Mouse (Mus musculus) cerebellum, adult 9-11 months (tissue): ENCODE data around the gene Slc17a9.

ENCODE experiments used
- DNase-seq: peaks from one replicate; pipeline ENCODE4 v3.0.0; 2022

The Slc17a9 gene

DNA sequence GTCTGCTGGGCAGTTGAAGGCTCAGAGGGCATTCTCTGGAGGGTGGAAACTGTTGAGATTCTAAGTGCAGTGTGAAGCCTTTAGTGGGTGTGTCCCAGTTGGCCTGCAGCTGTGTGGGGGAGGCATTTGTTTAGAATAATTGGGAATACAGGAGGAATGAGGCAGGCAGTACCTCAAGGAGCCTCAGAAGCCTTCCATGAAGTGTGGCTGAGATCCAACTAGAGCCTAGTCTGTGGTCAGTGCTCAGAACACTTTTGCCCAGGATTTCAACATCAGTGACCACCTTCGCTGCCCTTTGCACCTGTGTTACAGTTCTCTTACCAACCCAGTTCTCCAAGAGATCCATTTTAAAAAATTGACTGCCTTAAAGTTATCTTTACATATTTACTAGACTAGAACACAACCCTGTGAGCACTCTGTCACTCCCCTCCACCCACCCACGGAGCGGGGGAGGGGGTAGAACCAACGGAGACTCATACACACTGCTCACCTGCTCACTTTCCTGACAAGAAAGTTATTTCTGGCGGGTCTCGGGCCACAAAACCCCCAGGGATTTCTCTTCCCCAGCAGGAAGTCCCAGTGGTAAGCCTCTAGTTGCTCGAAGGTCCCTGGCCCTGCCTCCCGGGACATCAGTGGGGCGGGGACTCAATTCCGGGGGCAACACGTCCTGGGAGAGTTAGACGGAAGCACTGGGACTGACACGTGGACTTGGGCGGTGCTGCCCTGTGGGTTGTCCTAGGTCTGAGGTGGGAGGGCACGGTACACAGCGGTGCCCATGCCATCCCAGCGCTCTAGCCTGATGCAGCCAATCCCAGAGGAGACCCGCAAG lies at the start of gene Slc17a9:
Gene Slc17a9 (plus strand): TSS at position 679 of the 829 bp plus-strand sequence.
- no peak for DNase-seq

GRCm38 (mm10) chr2:180676706-180677105 lies 48.4 kb upstream of the Slc17a9 start:
- DNase-seq = no peak

- DNase-seq = peak; percentile 52
Observed at GRCm38 (mm10) chr2:180678609-180679140, 46.4 kb upstream of the Slc17a9 start.

DNA sequence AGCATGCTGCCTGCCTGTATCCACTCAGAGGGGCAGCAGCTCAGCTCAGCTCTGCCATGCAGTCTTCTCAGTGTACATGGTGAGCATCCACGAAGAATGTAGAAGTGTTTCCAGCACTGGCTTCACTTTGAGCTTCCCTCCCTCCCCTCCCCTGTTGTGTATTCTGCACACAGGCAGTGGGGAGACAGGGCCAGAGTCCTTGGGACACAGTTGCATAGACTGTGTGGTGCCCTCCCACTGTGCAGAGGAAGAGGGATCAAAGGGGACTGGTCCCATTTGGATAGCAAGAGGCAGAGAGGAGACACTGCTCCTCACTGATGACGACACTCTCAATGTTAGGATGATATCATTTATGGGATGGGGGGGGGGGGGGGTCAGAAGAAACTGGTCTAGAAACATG lies 43.8 kb upstream of the Slc17a9 start:
- no peak for DNase-seq

DNA sequence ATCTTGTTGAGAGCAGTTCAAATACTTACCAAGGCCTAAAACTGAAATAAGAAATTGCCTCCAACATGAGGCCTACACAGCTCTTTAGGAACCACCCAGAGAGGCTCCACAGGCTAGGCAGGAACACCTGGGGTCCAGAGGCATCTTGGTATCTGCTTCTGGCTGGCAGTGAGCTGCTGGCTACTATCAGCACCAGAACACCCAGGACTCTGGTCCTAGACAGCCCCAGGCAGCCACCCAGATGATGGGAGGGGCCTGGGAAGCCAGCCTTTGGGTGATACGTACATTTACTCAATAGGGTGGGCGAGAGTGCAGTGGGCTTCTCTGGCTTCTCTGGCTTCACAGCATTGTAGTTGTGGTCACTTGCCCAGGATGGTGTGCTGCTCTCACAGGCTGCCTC lies 41.5 kb upstream of the Slc17a9 start:
- no peak for DNase-seq

DNA sequence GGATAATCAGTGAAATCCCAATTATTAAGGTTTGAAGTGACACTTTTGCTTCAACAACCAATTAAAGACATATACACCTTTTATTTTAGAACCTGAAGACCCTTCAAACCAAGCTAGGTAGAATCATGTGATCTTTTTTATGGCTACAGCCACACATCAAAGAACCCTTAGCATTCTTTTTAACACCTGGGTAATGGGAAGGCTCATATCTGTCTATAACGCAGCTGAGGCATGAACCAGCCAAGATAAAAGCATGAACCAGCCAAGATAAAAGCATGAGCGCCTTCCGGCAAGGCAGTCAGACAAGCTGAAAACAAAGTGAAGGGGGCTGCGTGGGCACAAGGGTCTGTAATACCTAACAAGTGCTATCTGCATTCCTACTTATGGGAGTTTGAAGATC lies 41.0 kb upstream of the Slc17a9 start:
- no peak for DNase-seq

DNA sequence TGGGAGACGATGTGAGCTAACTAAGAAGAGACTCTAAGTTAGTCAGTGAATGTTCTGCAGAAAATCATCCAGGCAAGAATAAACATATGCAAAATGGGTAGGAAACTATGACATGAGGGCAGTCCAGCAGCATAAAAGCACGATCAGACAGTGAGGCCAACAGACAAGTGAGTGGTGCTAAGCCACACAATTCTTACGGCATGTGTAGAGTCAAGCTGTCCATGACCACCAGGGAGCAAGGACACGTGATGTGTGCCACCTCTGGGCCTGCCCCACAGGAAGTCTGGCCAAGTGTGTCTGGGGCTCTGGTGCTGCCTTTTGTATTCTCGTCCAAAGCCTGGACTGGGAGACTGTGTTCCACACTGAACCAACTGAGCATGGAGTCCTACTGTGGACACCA lies 35.2 kb upstream of the Slc17a9 start:
- DNase-seq = no peak

DNA sequence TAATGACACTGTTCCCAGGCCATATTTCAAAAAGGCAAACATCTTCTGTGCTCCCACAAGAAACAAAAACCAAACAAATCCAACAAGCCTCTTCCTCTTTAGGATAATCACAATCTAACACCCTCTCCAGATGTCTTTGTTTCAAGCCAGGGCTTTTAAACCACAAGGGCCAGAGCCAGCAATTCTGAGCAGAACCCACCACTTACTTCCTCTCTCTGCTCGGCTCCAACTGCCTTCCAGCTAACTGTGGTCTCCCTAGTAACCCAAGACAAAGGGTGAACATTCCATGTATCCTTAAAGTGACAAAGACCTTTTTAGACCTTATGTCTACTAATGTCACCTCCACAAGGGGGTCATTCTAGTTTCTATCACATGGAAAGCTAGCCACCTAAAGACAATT lies 32.4 kb upstream of the Slc17a9 start:
- DNase-seq = no peak

DNA sequence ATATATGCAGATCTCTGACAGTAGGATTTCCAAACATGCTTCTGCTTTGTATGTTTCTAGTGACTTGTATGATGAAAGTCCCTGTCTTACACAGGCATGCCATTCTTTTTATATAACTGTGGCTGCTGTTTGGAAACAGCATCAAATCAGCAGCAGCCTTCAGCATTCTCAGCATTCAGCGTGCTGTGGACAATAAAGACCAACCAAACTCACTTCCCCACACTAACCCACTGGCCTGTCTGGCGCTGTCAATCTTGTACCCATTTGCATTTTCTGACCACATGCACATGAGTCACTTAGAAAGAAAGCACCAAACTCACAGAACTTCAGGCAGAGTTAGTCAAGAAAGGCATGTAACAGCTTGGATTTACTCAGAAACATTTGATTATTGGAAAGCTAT lies 29.9 kb upstream of the Slc17a9 start:
- DNase-seq = no peak

- no peak for DNase-seq
Observed at GRCm38 (mm10) chr2:180700457-180700856, 24.6 kb upstream of the Slc17a9 start.

DNA sequence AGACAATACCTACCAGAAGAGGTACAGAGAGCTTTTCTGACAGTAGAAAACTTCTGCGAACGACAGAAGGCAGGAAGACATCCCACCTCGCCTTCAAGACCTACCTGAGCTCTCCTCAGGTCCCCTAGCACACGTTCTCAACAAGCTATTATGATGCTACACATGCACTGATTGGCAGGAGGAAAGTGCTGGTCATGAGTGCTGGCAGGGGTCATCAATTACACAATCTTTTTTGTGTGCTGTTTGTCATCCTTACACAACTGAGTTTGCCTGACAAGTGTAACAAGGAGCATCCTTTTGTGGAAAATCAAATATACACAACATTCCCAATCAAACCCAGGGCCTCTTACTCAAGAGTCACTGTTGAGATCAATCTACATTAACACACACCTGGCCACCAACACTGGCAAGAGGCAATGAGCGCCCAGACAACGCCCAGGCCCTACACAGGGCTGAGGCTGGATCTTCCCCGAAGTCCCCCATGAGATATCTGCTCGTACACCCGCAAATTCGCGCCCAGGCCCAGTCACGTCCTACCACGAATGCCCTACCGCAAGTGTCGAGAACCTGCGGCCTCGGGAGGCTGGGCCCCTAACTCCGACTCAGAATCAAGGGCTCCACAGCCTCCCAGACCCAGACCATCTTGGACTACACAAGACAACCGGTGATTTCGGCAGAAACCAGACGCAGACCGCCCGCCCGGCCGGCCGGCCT lies 23.9 kb upstream of the Slc17a9 start:
- no peak for DNase-seq

- peak; percentile 93 for DNase-seq
Observed at GRCm38 (mm10) chr2:180701767-180702621, 23.1 kb upstream of the Slc17a9 start.

DNA sequence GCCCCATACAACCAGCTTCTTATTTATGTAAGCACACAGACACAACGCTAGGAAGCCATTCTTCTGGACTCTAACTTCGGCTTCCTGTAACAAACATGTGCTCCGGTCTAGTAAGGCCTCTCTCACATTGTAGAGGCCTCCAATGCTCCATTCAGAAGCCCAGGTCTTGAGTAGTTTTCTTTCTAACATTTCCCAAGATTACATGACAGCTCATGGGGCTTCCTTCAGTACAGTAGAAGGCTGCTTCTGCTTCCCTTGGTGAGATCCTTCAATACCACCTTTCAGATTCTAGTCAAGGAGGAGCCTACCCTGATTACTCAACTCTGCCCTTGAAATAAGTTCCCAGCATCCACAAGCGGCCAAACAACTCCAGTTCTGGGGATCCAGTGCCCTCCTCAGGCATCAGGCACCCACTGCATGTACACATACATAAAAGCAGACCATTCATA lies 22.3 kb upstream of the Slc17a9 start:
- DNase-seq = no peak

DNA sequence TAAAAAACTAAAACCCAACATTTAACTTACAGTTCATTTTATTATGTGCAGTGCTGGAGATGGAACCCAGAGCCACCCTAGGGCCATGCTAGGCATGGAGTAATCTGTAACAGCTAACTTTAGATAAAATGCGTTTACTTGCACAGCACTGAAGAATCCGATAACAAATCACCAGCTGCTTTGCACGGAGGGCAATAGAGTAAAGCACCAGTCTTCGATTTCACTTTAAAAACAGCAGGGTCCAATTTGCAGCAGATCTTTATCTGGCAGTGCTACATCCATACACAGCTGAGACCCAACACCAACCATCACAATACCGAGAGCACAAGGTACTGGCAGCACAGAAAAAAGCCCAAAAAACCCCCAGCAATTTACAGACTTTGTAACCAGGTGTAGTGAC lies 21.9 kb upstream of the Slc17a9 start:
- DNase-seq = no peak

DNA sequence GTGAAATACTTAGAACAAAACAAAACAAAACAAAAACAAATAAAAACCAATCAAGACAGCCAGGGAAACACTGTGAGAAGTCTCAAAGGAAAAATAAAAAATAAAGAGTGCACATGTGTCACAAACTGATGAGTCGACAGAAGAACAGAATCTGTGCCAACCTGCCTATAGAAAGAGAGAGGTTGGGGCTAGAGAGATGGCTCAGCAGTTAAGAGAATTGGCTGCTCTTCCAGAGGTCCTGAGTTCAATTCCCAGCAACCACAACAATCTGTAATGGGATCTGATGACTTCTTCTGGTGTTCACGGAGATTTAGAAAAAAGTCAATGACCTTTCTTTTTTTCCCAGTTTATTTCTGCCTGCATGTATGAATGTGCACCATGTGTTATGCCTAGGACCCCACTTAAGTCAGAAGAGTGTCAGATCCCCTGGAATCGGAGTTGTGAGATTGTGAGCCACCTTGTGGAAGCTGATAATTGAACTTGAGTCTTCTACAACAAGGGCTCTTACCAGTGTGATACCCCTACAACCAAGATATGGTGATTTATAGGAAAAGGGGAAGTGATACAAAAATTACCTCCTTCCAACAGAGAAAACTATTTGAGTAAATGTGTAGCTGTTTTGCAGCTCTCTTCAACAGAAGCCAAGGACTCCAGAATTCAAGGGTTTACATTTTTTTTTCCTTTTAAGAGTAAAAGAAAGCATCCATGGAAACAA lies 21.3 kb upstream of the Slc17a9 start:
- no peak for DNase-seq

DNA sequence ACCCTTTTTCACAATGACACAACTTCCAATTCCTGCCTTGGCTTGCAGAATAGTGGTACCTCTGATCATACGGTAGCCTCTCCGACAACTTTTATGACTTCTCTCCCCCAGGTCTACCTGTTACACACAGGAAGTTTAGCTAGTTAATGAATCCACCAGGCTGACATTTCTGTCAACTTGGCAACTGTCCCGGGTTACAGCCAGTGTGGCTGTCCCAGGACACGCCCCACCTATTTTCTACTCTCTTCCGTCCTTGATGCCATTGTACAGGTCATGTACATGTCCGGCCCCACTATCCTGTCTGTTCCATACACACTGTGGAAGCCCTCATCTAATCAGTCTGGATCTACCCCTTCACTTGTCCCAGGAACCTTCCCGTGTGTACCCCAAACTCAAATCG lies 20.5 kb upstream of the Slc17a9 start:
- DNase-seq = no peak

DNA sequence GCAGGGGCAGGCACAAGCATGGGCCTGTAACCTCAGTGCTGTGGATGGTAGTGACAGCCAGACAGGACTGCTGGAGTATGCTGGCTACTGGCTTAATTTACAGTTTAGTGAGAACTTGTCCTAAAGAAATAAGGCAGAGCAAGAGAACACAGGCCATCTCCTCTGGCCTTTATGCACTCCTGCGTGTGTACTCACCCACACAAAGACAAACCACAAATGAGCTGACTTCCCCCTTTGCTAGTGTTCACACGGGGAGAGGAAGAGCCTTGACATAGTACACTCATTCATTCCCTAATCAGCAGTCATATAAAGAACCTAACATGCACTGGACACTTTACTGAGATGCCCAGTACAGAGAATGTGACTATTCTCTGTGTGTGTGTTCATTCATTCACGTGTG lies 20.0 kb upstream of the Slc17a9 start:
- no peak for DNase-seq

- no peak for DNase-seq
Observed at GRCm38 (mm10) chr2:180705975-180706374, 19.1 kb upstream of the Slc17a9 start.

DNA sequence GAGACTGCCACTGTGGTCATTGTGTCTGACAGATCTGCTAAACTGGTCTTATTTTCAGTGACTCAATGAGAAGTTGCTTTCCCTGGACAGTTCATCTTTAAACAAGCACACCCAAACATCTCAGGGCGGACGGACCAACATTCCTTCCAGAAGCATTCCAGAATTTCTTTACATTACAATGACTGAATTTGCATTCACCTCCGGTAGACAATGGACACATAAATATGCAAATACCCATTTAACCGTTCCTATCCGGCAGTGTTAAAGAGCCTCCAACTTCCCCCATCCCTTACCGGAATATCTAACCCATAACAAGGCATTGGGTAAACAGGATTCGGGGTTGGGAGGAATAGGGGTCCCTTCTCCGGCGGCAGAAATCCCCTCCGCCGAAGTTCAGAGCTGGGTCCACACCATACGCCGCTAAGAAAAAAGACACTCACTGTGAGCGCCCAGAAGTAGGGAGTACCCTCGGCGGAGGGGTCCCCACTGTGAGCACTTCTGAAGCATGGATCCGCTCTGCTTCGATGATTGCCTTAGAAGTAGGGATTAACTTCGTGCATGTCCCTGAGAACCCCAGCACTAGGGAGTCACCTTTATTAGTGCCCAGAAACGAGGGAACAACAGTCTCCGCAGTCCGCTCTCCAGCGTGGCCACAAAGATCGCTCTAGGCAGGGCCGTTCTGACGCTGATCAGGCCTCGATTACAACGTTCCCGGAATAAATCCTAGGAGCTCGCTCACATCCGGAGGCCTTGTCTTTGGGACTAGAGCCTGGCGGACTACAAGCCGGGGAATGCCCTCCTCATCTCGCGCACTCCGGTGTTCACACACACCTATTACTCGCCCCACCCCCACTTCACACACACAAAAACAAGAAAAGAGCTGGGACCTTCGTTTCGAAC lies 15.8 kb upstream of the Slc17a9 start:
- no peak for DNase-seq

GRCm38 (mm10) chr2:180709923-180710272 lies 15.2 kb upstream of the Slc17a9 start, which contains the start of the genes Dido1 and Gid8:
TSS of gene Dido1 (minus strand) at chr2:180709999.
TSS of gene Gid8 (plus strand) at chr2:180710117.
- peak; percentile 97 for DNase-seq
